Mouse (Mus musculus): Measurements from ENCODE around the gene Ergic1.

DNA sequence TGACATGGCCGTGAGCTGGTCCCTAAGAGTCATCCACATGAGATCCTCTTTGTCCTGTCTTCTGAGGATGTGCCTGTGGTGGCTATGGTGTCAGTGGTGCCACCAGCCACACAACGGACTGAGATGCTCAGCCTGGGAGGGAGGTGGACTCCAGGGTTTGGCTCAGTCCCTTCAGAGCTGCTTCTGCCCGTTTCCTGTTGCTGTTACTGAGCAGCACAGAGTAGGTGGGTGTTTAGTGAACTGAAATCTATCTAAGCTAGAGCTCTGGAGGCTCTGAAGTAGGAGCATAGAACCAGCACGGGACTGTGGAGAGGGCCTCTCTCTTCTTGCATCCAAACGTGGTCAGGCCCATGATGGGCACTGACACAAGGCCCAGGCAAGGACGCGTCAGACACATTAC is 73.2 kb downstream of the Ergic1 start:
- TF ChIP-seq POLR2A (IDR thresholded peaks at IDR 0.05; ENCODE audit: borderline replicate concordance, extremely low read depth, low read depth, low read length), result no peak
- no peak for TF ChIP-seq CTCF (IDR thresholded peaks at IDR 0.05; ENCODE audit: insufficient read depth, low read length)

Measured in lung, adult 2 months (tissue).